ENCODE assay signal across 10 mouse cellular contexts in the genomic region with DNA sequence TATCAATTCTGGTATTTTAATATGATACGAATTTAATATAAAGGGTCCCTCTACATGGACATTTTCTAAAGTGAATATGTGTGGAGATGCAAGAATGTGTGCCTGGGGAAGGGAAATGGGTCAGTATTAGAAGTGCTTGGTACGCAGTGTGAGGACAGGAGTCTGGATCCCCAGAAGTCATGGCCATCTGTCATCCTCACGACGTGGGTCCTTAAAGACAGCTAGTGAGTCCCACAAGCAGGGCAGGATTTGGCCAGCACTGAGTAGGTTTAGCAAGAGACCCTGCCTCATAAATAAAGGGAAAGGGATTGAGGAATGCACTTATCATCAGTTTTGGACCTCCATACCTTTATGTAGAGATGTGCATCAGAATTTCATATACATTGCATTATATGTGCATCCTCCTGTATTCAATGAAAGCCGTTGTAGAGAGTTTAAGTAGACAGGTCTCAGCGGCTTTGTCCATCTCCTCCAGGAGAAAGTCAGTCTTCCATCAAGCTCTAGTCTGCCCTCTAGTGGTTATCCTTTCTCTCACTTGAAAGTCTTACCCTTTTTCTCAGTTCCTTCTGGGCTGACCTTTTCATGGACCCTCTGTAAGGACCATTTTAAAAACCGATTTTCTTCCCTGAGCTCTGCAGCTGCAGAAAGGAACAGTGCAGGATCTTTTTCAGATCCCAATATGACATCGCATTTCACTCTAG.
A peak's percentile ranks its signal among the peaks of the same experiment; 100 is the strongest.
DNase-seq lines count a peak whose midpoint lies in the region; ATAC-seq and TF ChIP-seq lines count a peak whose summit lies in the region.
"Had no signal": no experiment of that assay in that cellular context is flagged by ENCODE, and none has a peak within 500 bp of the region (broad histone marks: within the 10 kb centered on the region; RNA-seq: fewer than 3 reads in every experiment).

No protein-coding gene starts in this region.

- no peaks in the 10 kb centered on the region for H3K27me3 ChIP-seq in lung, embryonic 14.5 days (ENCODE audit: insufficient read depth, low read length)

- no peak overlapping the region for H3K27ac ChIP-seq in lung, embryonic 14.5 days (ENCODE audit: low read depth)

- 49% methylated on average over 8 of the region's 8 CpGs for WGBS in lung, embryonic 14.5 days

- peak; percentile 61 for TF ChIP-seq CTCF in lung, embryonic 14.5 days (IDR thresholded peaks at IDR 0.05; ENCODE audit: low read depth)
- peak; percentile 57; the same call in 1 of the 2 replicates for TF ChIP-seq CTCF in brain, embryonic 14.5 days (IDR thresholded peaks at IDR 0.05; ENCODE audit: borderline replicate concordance, extremely low read depth, insufficient read depth, insufficient read length)

- H3K4me1 ChIP-seq in lung, embryonic 14.5 days (ENCODE audit: insufficient read depth), result no peaks in the 10 kb centered on the region

- no peaks in the 10 kb centered on the region for H3K9me3 ChIP-seq in lung, embryonic 14.5 days (ENCODE audit: low read depth, low read length)

- peak; percentile 4 to 33 for DNase-seq in heart, postnatal 10 days
- DNase-seq in heart, adult 11 months, result no peak
- peak; percentile 82 for DNase-seq in lung, embryonic 14.5 days
- DNase-seq in lung, postnatal 10 days, result no peak
- DNase-seq in brain, embryonic 14.5 days (ENCODE audit: low read depth), result peak; percentile 79
- peak; percentile 60 for DNase-seq in retina, adult 2 months (ENCODE audit: low read depth, low spot score)
- no peak for DNase-seq in gastrocnemius, postnatal 14 days
- DNase-seq in right cerebral cortex, postnatal 4 days, result no peak
- DNase-seq: gastrocnemius, postnatal 36 days had no signal

- no peak overlapping the region for H3K4me2 ChIP-seq in lung, embryonic 14.5 days

- intact Hi-C loops in heart, postnatal 10 days (cut with DNase I), result loop anchor here (10.0 kb wide), 1 partner anchor 231 kb away; no protein-coding TSS in a partner anchor
- intact Hi-C loops in gastrocnemius, postnatal 14 days (cut with DNase I; ENCODE audit: low total_unique reads), result no loop called here

- H3K9ac ChIP-seq in lung, embryonic 14.5 days, result no peak overlapping the region

- H3K36me3 ChIP-seq in lung, embryonic 14.5 days (ENCODE audit: insufficient read depth), result no peaks in the 10 kb centered on the region

- H3K4me3 ChIP-seq in lung, embryonic 14.5 days (ENCODE audit: low read depth, low read length), result no peak overlapping the region

- no peak for TF ChIP-seq POLR2A in brain, embryonic 14.5 days (IDR thresholded peaks at IDR 0.05; ENCODE audit: borderline replicate concordance, extremely low read depth, insufficient read depth, insufficient read length, poor library complexity, severe bottlenecking)

- ATAC-seq in lung, embryonic 14.5 days (ENCODE audit: insufficient read depth), result no peak
- ATAC-seq: midbrain, embryonic 16.5 days had no signal

Comparison
In these comparisons a context has a peak if more than half of its experiments do, and no peak if none do; other contexts are left out.
1. DNase-seq: peak in heart, postnatal 10 days (2 of 2), lung, embryonic 14.5 days (single experiment), brain, embryonic 14.5 days (single experiment) and retina, adult 2 months (single experiment); none in heart, adult 11 months (single experiment), lung, postnatal 10 days (single experiment), gastrocnemius, postnatal 14 days (single experiment) and right cerebral cortex, postnatal 4 days (single experiment).